Mouse (Mus musculus): ENCODE data around the gene Panx1. TPM values are rescaled to one million over a fixed set of nuclear protein-coding genes. Genes with fewer than 3 reads are reported as not detected.

The Panx1 gene
- total and polyA plus RNA-seq, 3 experiments: 19.7 to 54.0 (median 27.9) TPM

DNA sequence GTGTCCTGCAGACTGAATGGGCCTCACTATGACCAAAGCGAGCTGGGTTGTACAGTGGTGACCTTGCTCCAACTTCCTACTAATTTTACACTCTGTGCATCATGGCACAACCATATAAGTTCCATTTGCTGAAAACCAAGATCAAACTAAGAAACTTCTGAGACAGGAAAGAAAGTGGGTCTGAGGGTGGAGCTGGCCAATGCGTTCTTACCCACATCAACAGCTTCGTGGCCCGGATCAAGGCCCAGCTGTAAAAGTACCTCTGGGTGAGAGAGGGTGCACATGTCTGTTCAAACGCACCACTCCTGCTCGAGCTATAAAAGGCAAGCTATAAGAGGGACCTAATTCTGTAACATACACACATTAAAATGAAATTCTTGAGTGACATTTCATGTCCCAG is 14.7 kb upstream of the Panx1 start:
- Histone ChIP-seq H3K4me2 (ENCODE audit: insufficient read depth, low read depth, poor library complexity, severe bottlenecking) (no peak overlapping the region), H3K27me3 (replicated peaks) (no peaks in the 10 kb centered on the region), H3K36me3 (replicated peaks in 1 of 2; ENCODE audit: control insufficient read depth in 1 of 2, insufficient read depth in 1 of 2, low read length in 1 of 2) (no peaks in the 10 kb centered on the region), H3K27ac (ENCODE audit: insufficient read depth, low read depth) (no peak overlapping the region), H3K79me2 (replicated peaks; ENCODE audit: control insufficient read depth, extremely low read depth, insufficient read depth, poor library complexity, severe bottlenecking) (no peaks in the 10 kb centered on the region), H3K4me1 (ENCODE audit: control insufficient read depth in 1 of 2, insufficient read depth in 2 of 2) (peaks cover 0 to 15% of the 10 kb centered on the region in 2 experiments; a peak in 2 of 4 replicates), H3K9me3 (replicated peaks; ENCODE audit: low read length) (no peaks in the 10 kb centered on the region), H3K9ac (ENCODE audit: insufficient read depth, low read depth) (no peak overlapping the region), H3K4me3 (replicated peaks in 1 of 3; ENCODE audit: low read depth in 2 of 3, low read length in 2 of 3, poor library complexity in 1 of 3) (no peak overlapping the region)
- no peak for DNase-seq (ENCODE audit: extremely low read depth)
- TF ChIP-seq UBTF (IDR thresholded peaks at IDR 0.05; ENCODE audit: low read depth, low read length) (no peak), NELFE (IDR thresholded peaks at IDR 0.05; ENCODE audit: low read depth, low read length) (no peak)
- in situ Hi-C loops (cut with MboI; ENCODE audit: low pct_ligation_motif_present, low pct_unique_long_range_greater_than_20kb, low sequenced_read_pairs) (no loop called here), dilution Hi-C loops (cut with MboI; ENCODE audit: extremely low pct_ligation_motif_present, extremely low pct_unique_long_range_greater_than_20kb, low sequenced_read_pairs) (no loop called here)

DNA sequence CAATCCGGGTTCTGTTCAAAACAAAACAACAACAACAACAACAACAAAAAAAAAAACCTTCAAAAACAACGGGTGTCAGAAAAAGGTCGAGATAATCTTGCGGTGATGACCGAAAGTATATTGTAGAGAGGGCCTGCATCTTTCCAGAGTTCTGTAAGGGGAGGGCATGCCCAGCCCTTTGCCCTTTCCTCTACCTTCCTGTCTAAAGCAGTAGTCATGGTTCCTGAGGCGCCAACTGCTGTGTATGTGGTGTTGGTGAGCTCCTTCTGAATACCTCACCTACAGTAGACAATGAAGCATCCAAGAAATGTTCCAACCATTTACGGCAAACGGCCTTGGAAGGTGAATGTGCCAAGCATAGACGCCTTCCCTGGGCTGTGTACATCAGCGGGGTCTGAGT is 462 bp upstream of the Panx1 start:
- no peaks in the 10 kb centered on the region for H3K79me2 ChIP-seq (replicated peaks; ENCODE audit: control insufficient read depth, extremely low read depth, insufficient read depth, poor library complexity, severe bottlenecking)
- H3K36me3 ChIP-seq (replicated peaks in 1 of 2; ENCODE audit: control insufficient read depth in 1 of 2, insufficient read depth in 1 of 2, low read length in 1 of 2): peaks cover 0 to 20% of the 10 kb centered on the region in 2 experiments
- dilution Hi-C loops (cut with MboI; ENCODE audit: extremely low pct_ligation_motif_present, extremely low pct_unique_long_range_greater_than_20kb, low sequenced_read_pairs): no loop called here
- H3K4me2 ChIP-seq (ENCODE audit: insufficient read depth, low read depth, poor library complexity, severe bottlenecking): peak overlapping the region; percentile 62
- in situ Hi-C loops (cut with MboI; ENCODE audit: low pct_ligation_motif_present, low pct_unique_long_range_greater_than_20kb, low sequenced_read_pairs): no loop called here
- peak overlapping the region; percentile 53 to 86 (median 82) for H3K4me3 ChIP-seq (replicated peaks in 1 of 3; ENCODE audit: low read depth in 2 of 3, low read length in 2 of 3, poor library complexity in 1 of 3)
- H3K27me3 ChIP-seq (replicated peaks): no peaks in the 10 kb centered on the region
- H3K4me1 ChIP-seq (ENCODE audit: control insufficient read depth in 1 of 2, insufficient read depth in 2 of 2): peaks cover 9 to 39% of the 10 kb centered on the region in 2 experiments
- no peak overlapping the region for H3K27ac ChIP-seq (ENCODE audit: insufficient read depth, low read depth)
- H3K9ac ChIP-seq (ENCODE audit: insufficient read depth, low read depth): 0 out of 2 replicates have a peak overlapping the region, but pooled peaks have one; percentile 63
- TF ChIP-seq JUN (IDR thresholded peaks at IDR 0.05; ENCODE audit: insufficient read depth, low read depth, low read length) (no peak), TBP (conservative IDR thresholded peaks at IDR 0.05; ENCODE audit: low read depth, low read length) (no peak), EP300 (IDR thresholded peaks at IDR 0.05; ENCODE audit: low read length) (no peak), POLR2A (IDR thresholded peaks at IDR 0.05; ENCODE audit: low read depth, low read length) (no peak), SIN3A (IDR thresholded peaks at IDR 0.05; ENCODE audit: low read length) (no peak), USF2 (conservative IDR thresholded peaks at IDR 0.05; ENCODE audit: low read depth, low read length) (no peak), MXI1 (IDR thresholded peaks at IDR 0.05; ENCODE audit: low read depth, low read length) (no peak), ZC3H11A (IDR thresholded peaks at IDR 0.05; ENCODE audit: low read depth, low read length) (no peak), BHLHE40 (IDR thresholded peaks at IDR 0.05; ENCODE audit: low read depth, low read length) (no peak), MAZ (IDR thresholded peaks at IDR 0.05; ENCODE audit: low read depth, low read length) (no peak), CHD1 (IDR thresholded peaks at IDR 0.05; ENCODE audit: low read depth, low read length) (no peak), MYC (IDR thresholded peaks at IDR 0.05; ENCODE audit: low read depth, low read length) (no peak), GABPA (IDR thresholded peaks at IDR 0.05; ENCODE audit: insufficient replicate concordance, low read depth, low read length) (no peak), MAX (IDR thresholded peaks at IDR 0.05; ENCODE audit: low read length) (no peak), MEF2A (IDR thresholded peaks at IDR 0.05; ENCODE audit: borderline replicate concordance, low read depth, low read length) (no peak)
- H3K9me3 ChIP-seq (replicated peaks; ENCODE audit: low read length): no peaks in the 10 kb centered on the region
- no peak for DNase-seq (ENCODE audit: extremely low read depth)
